Mouse (Mus musculus): ENCODE results near the gene Stkld1. TPM values are rescaled to one million over a fixed set of nuclear protein-coding genes. Genes with fewer than 3 reads are reported as not detected.

Gene Stkld1
- total and polyA plus RNA-seq, 3 experiments = 0.02 TPM; not detected in 2

DNA sequence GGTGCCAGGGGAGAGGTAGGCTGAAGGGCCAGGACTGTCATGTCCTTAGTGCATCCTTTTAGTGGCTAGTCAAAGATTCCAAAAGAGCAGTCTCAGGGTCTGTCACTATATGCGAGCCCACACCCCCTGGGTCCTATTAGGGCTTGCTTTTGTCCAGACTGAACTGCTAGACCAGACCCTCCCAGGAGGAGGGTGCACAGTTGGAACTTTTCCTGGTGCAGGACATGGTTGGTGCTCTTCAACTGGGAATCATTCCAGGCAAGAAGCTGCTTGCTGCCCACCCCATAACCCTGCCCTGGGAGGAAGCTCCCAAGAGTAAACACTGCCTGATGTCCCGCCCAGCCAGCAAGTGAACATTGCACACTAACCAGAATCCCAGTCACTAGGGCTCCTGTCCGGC lies 39.3 kb downstream of the Stkld1 start, which contains the start of gene Adamts13:
Gene Adamts13 (plus strand): TSS at position 301 of the 400 bp plus-strand sequence.
- TF ChIP-seq POLR2AphosphoS5 (IDR thresholded peaks at IDR 0.05; ENCODE audit: insufficient replicate concordance, low read depth, low read length) (no peak), TAL1 (conservative IDR thresholded peaks at IDR 0.05; ENCODE audit: low read depth, low read length) (no peak), CTCF (IDR thresholded peaks at IDR 0.05; ENCODE audit: low read depth, low read length) (no peak), GATA1 (IDR thresholded peaks at IDR 0.05; ENCODE audit: borderline replicate concordance, low read length) (no peak), GATA2 (IDR thresholded peaks at IDR 0.05; ENCODE audit: borderline replicate concordance, low read depth, low read length) (no peak)
- Histone ChIP-seq H3K4me3 (ENCODE audit: low read depth, low read length) (no peak within 1 kb of the TSS; the same call in 1 of the 2 replicates), H3K27me3 (ENCODE audit: insufficient read depth, low read length) (peaks cover 73% of the 10 kb centered on the region), H3K36me3 (replicated peaks) (no peaks in the 10 kb centered on the region), H3K9me3 (replicated peaks) (no peaks in the 10 kb centered on the region), H3K4me1 (ENCODE audit: insufficient read depth, low read depth, low read length) (peaks cover 19% of the 10 kb centered on the region)
- no peak for DNase-seq (ENCODE audit: low spot score)
- ATAC-seq (ENCODE audit: extremely low read depth, insufficient number of reproducible peaks, low FRiP score, poor library complexity, severe bottlenecking) = no peak

DNA sequence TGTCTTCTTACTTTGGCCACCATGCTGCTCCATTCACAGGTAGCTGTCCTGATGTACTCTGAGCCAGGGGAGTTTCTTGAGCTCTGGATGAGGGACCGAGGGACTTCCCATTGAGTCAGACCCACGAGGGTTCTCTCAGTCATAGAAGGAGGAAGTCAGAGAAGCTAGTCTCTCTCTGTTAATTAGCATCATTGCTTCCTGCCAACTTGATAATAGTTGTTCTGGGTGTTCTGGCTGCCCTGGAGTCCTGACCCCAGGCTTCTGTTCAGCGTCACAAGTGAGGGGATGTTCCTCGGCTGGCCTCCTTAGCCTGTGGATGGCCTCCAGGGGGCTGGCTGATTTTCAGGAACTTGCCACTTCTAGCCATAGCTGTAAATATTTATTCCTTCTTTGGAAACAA lies 40.1 kb downstream of the Stkld1 start:
- ATAC-seq (ENCODE audit: extremely low read depth, insufficient number of reproducible peaks, low FRiP score, poor library complexity, severe bottlenecking) (no peak), DNase-seq (ENCODE audit: low spot score) (no peak)
- no peaks in the 10 kb centered on the region for H3K9me3 ChIP-seq (replicated peaks)
- H3K4me3 ChIP-seq (ENCODE audit: low read depth, low read length) = no peak overlapping the region
- H3K27me3 ChIP-seq (ENCODE audit: insufficient read depth, low read length) = peaks cover 79% of the 10 kb centered on the region
- TF ChIP-seq POLR2AphosphoS5 (IDR thresholded peaks at IDR 0.05; ENCODE audit: insufficient replicate concordance, low read depth, low read length) (no peak), CTCF (IDR thresholded peaks at IDR 0.05; ENCODE audit: low read depth, low read length) (no peak), GATA1 (IDR thresholded peaks at IDR 0.05; ENCODE audit: borderline replicate concordance, low read length) (no peak), TAL1 (conservative IDR thresholded peaks at IDR 0.05; ENCODE audit: low read depth, low read length) (no peak), GATA2 (IDR thresholded peaks at IDR 0.05; ENCODE audit: borderline replicate concordance, low read depth, low read length) (no peak)
- no peaks in the 10 kb centered on the region for H3K36me3 ChIP-seq (replicated peaks)
- H3K4me1 ChIP-seq (ENCODE audit: insufficient read depth, low read depth, low read length) = peaks cover 19% of the 10 kb centered on the region

DNA sequence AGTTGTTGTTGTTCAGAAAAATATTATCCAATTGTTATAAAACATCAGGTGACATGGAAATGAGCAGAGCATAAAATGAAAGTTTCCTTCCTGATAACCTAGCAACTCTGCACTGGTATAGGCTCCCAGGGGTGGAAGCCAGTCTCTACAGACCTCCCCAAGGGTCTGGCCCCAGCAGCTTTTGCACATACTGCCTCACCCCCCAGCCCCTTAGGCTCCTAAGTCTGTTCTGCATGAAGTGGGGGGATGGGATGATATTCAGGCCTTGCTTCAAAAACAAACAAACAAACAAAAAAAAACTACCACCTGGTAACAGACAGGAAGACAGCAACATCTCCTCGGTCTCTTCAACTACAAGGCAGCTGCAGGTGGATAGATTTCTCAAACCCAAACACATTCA lies 46.5 kb downstream of the Stkld1 start:
- Histone ChIP-seq H3K4me1 (ENCODE audit: insufficient read depth, low read depth, low read length) (no peaks in the 10 kb centered on the region; the same call in 1 of the 2 replicates), H3K27me3 (ENCODE audit: insufficient read depth, low read length) (peaks cover 71% of the 10 kb centered on the region), H3K36me3 (replicated peaks) (no peaks in the 10 kb centered on the region), H3K9me3 (replicated peaks) (no peaks in the 10 kb centered on the region), H3K4me3 (ENCODE audit: low read depth, low read length) (no peak overlapping the region)
- TF ChIP-seq GATA2 (IDR thresholded peaks at IDR 0.05; ENCODE audit: borderline replicate concordance, low read depth, low read length) = no peak
- TF ChIP-seq POLR2AphosphoS5 (IDR thresholded peaks at IDR 0.05; ENCODE audit: insufficient replicate concordance, low read depth, low read length) = no peak
- no peak for TF ChIP-seq CTCF (IDR thresholded peaks at IDR 0.05; ENCODE audit: low read depth, low read length)
- no peak for TF ChIP-seq GATA1 (IDR thresholded peaks at IDR 0.05; ENCODE audit: borderline replicate concordance, low read length)
- TF ChIP-seq TAL1 (conservative IDR thresholded peaks at IDR 0.05; ENCODE audit: low read depth, low read length) = no peak
- ATAC-seq (ENCODE audit: extremely low read depth, insufficient number of reproducible peaks, low FRiP score, poor library complexity, severe bottlenecking) (no peak), DNase-seq (ENCODE audit: low spot score) (no peak)

- no peaks in the 10 kb centered on the region; the same call in 1 of the 2 replicates for H3K4me1 ChIP-seq (ENCODE audit: insufficient read depth, low read depth, low read length)
These were observed 50.3 kb downstream of the Stkld1 start for GRCm38 (mm10) chr2:26984179-26984578.

GRCm38 (mm10) chr2:26984640-26985039 lies 50.8 kb downstream of the Stkld1 start:
- no peaks in the 10 kb centered on the region for H3K9me3 ChIP-seq (replicated peaks)
- DNase-seq (ENCODE audit: low spot score) = no peak
- H3K27me3 ChIP-seq (ENCODE audit: insufficient read depth, low read length) = peaks cover 63% of the 10 kb centered on the region
- H3K4me1 ChIP-seq (ENCODE audit: insufficient read depth, low read depth, low read length) = no peaks in the 10 kb centered on the region; the same call in 1 of the 2 replicates
- no peak overlapping the region for H3K4me3 ChIP-seq (ENCODE audit: low read depth, low read length)
- no peaks in the 10 kb centered on the region for H3K36me3 ChIP-seq (replicated peaks)
- no peak for TF ChIP-seq GATA1 (IDR thresholded peaks at IDR 0.05; ENCODE audit: borderline replicate concordance, low read length)
- no peak for TF ChIP-seq CTCF (IDR thresholded peaks at IDR 0.05; ENCODE audit: low read depth, low read length)
- no peak for TF ChIP-seq POLR2AphosphoS5 (IDR thresholded peaks at IDR 0.05; ENCODE audit: insufficient replicate concordance, low read depth, low read length)
- no peak for TF ChIP-seq GATA2 (IDR thresholded peaks at IDR 0.05; ENCODE audit: borderline replicate concordance, low read depth, low read length)
- TF ChIP-seq TAL1 (conservative IDR thresholded peaks at IDR 0.05; ENCODE audit: low read depth, low read length) = no peak
- ATAC-seq (ENCODE audit: extremely low read depth, insufficient number of reproducible peaks, low FRiP score, poor library complexity, severe bottlenecking) = no peak

More at GRCm38 (mm10) chr2:26984179-26984578, 50.3 kb downstream of the Stkld1 start:
- TF ChIP-seq TAL1 (conservative IDR thresholded peaks at IDR 0.05; ENCODE audit: low read depth, low read length) (no peak), CTCF (IDR thresholded peaks at IDR 0.05; ENCODE audit: low read depth, low read length) (no peak), POLR2AphosphoS5 (IDR thresholded peaks at IDR 0.05; ENCODE audit: insufficient replicate concordance, low read depth, low read length) (no peak), GATA1 (IDR thresholded peaks at IDR 0.05; ENCODE audit: borderline replicate concordance, low read length) (no peak), GATA2 (IDR thresholded peaks at IDR 0.05; ENCODE audit: borderline replicate concordance, low read depth, low read length) (no peak)
- ATAC-seq (ENCODE audit: extremely low read depth, insufficient number of reproducible peaks, low FRiP score, poor library complexity, severe bottlenecking) = no peak
- H3K9me3 ChIP-seq (replicated peaks) = no peaks in the 10 kb centered on the region
- no peak overlapping the region for H3K4me3 ChIP-seq (ENCODE audit: low read depth, low read length)
- no peak for DNase-seq (ENCODE audit: low spot score)
- H3K36me3 ChIP-seq (replicated peaks) = no peaks in the 10 kb centered on the region
- peaks cover 62% of the 10 kb centered on the region for H3K27me3 ChIP-seq (ENCODE audit: insufficient read depth, low read length)

DNA sequence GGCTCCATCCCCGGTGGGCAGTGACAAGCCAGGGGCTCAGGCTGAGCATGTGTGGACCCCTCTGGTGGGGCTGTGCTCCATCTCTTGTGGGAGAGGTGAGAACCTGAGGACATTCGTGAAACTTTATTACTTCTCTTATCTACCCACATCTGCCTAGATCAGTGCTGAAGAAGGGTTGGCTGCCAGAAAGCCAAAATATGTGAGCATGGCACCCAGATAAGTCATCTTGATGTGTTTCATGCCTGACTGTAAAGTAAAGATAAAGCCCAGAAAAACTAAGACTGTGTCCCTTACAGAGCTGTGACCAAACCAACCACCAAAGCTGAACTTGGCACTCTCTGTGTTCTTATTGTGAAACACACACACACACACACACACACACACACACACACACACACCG lies 60.1 kb downstream of the Stkld1 start:
- Histone ChIP-seq H3K4me1 (ENCODE audit: insufficient read depth, low read depth, low read length) (peaks cover 13% of the 10 kb centered on the region), H3K36me3 (replicated peaks) (no peaks in the 10 kb centered on the region), H3K4me3 (ENCODE audit: low read depth, low read length) (no peak overlapping the region), H3K27me3 (ENCODE audit: insufficient read depth, low read length) (peaks cover 48% of the 10 kb centered on the region), H3K9me3 (replicated peaks) (no peaks in the 10 kb centered on the region)
- ATAC-seq (ENCODE audit: extremely low read depth, insufficient number of reproducible peaks, low FRiP score, poor library complexity, severe bottlenecking) (no peak), DNase-seq (ENCODE audit: low spot score) (no peak)
- TF ChIP-seq TAL1 (conservative IDR thresholded peaks at IDR 0.05; ENCODE audit: low read depth, low read length) (no peak), GATA1 (IDR thresholded peaks at IDR 0.05; ENCODE audit: borderline replicate concordance, low read length) (no peak), POLR2AphosphoS5 (IDR thresholded peaks at IDR 0.05; ENCODE audit: insufficient replicate concordance, low read depth, low read length) (no peak), GATA2 (IDR thresholded peaks at IDR 0.05; ENCODE audit: borderline replicate concordance, low read depth, low read length) (no peak), CTCF (IDR thresholded peaks at IDR 0.05; ENCODE audit: low read depth, low read length) (no peak)

Data from G1E (cell line).